Mouse (Mus musculus) lung, adult 2 months (tissue): ENCODE data around the gene Fmnl2. TPM values are rescaled to one million over a fixed set of nuclear protein-coding genes. Genes with fewer than 3 reads are reported as not detected.

Experiments
- DNase-seq: peaks from one replicate; pipeline ENCODE4 v3.0.0; 2022
- H3K4me1 ChIP-seq: fragments of 200-500 bp; 2 replicates; pipeline ENCODE4 v1.6.1; 2011; ENCODE audit warnings: low read length; ENCODE audit not compliant: control insufficient read depth, insufficient read depth
- H3K4me3 ChIP-seq: fragments of 200-500 bp; replicated peaks from 2 replicates; pipeline ENCODE3; 2011; ENCODE audit warnings: low read depth, mild to moderate bottlenecking, control low read depth, low read length; ENCODE audit errors: extremely low read depth
- CTCF ChIP-seq: fragments of 200-500 bp; IDR thresholded peaks from 2 replicates; pipeline ENCODE4 v1.5.1; 2011; ENCODE audit warnings: mild to moderate bottlenecking, low read length, control low read depth; ENCODE audit not compliant: insufficient read depth
- POLR2A ChIP-seq: fragments of 200-500 bp; IDR thresholded peaks from 2 replicates; pipeline ENCODE4 v1.6.1; 2011; ENCODE audit warnings: low read depth, mild to moderate bottlenecking, control low read depth, low read length, borderline replicate concordance; ENCODE audit errors: extremely low read depth
- WGBS: fragments of 180-500 bp; shearing (Covaris S2); methylation state at CpG from one replicate; pipeline ENCODE4 v1.1.7; 2018; 5-methylcytosine and 5-hydroxymethylcytosine counted together
- polyA plus RNA-seq: library from polyadenylated mRNA; depleted of rRNA; stranded (reverse); fragments of >200 nt; gene quantifications from 2 replicates; pipeline ENCODE4 v1.2.3, GENCODE M21; 2012

The Fmnl2 gene
- polyA plus RNA-seq, 1 experiment: 4.8 TPM

- Histone ChIP-seq H3K4me3 (no peak overlapping the region), H3K4me1 (peaks cover 8% of the 10 kb centered on the region; the same call in 1 of the 2 replicates)
- no peak for TF ChIP-seq POLR2A
- TF ChIP-seq CTCF: no peak
- WGBS: 39% methylated on average over 11 of the region's 11 CpGs
- DNase-seq: no peak
These were observed 130.1 kb downstream of the Fmnl2 start for GRCm38 (mm10) chr2:52987637-52988295.

- DNase-seq: no peak
- 51% methylated on average over 4 of the region's 4 CpGs for WGBS
These were observed 131.7 kb downstream of the Fmnl2 start for GRCm38 (mm10) chr2:52989316-52989715.

GRCm38 (mm10) chr2:52990874-52991687, 133.4 kb downstream of the Fmnl2 start:
- peaks cover 8% of the 10 kb centered on the region; the same call in 1 of the 2 replicates for H3K4me1 ChIP-seq
- 0 out of 2 replicates have a peak, but pooled peaks have one; percentile 2 for TF ChIP-seq POLR2A
- TF ChIP-seq CTCF: no peak
- peak overlapping the region; percentile 30 for H3K4me3 ChIP-seq
- WGBS: 38% methylated on average over 9 of the region's 9 CpGs
- no peak for DNase-seq

More at GRCm38 (mm10) chr2:52989316-52989715, 131.7 kb downstream of the Fmnl2 start:
- Histone ChIP-seq H3K4me3 (no peak overlapping the region), H3K4me1 (peaks cover 8% of the 10 kb centered on the region; the same call in 1 of the 2 replicates)
- no peak for TF ChIP-seq CTCF
- TF ChIP-seq POLR2A: no peak

GRCm38 (mm10) chr2:52991688-52992194, 134.1 kb downstream of the Fmnl2 start:
- no peak for DNase-seq
- TF ChIP-seq POLR2A (no peak), CTCF (no peak)

GRCm38 (mm10) chr2:52993241-52993640, 135.6 kb downstream of the Fmnl2 start:
- Histone ChIP-seq H3K4me1 (peaks cover 10% of the 10 kb centered on the region; the same call in 1 of the 2 replicates), H3K4me3 (no peak overlapping the region)
- 84% methylated on average over 7 of the region's 7 CpGs for WGBS
- TF ChIP-seq CTCF (no peak), POLR2A (no peak)
- no peak for DNase-seq

More at GRCm38 (mm10) chr2:52991688-52992194, 134.1 kb downstream of the Fmnl2 start:
- 33% methylated on average over 5 of the region's 5 CpGs for WGBS
- Histone ChIP-seq H3K4me1 (peaks cover 8% of the 10 kb centered on the region; the same call in 1 of the 2 replicates), H3K4me3 (peak overlapping the region; percentile 30)

GRCm38 (mm10) chr2:52994526-52994925, 136.9 kb downstream of the Fmnl2 start:
- WGBS: 37% methylated on average over 9 of the region's 9 CpGs
- DNase-seq: no peak
- no peak overlapping the region for H3K4me3 ChIP-seq
- peaks cover 13% of the 10 kb centered on the region for H3K4me1 ChIP-seq
- no peak for TF ChIP-seq POLR2A
- TF ChIP-seq CTCF: no peak

- TF ChIP-seq POLR2A (no peak), CTCF (no peak)
- Histone ChIP-seq H3K4me1 (peaks cover 7% of the 10 kb centered on the region; the same call in 1 of the 2 replicates), H3K4me3 (no peak overlapping the region)
- DNase-seq: no peak
- WGBS: 59% methylated on average over 15 of the region's 15 CpGs
These were observed 140.5 kb downstream of the Fmnl2 start for GRCm38 (mm10) chr2:52997955-52998750.

GRCm38 (mm10) chr2:52999524-52999969, 141.9 kb downstream of the Fmnl2 start:
- WGBS: 14% methylated on average over 3 of the region's 3 CpGs
- no peak overlapping the region for H3K4me3 ChIP-seq
- peaks cover 7% of the 10 kb centered on the region; the same call in 1 of the 2 replicates for H3K4me1 ChIP-seq
- TF ChIP-seq POLR2A (no peak), CTCF (0 out of 2 replicates have a peak, but pooled peaks have one; percentile 1)
- DNase-seq: no peak

- no peak for TF ChIP-seq CTCF
- no peak for TF ChIP-seq POLR2A
- Histone ChIP-seq H3K4me3 (no peak overlapping the region), H3K4me1 (peaks cover 7% of the 10 kb centered on the region; the same call in 1 of the 2 replicates)
- no peak for DNase-seq
- 74% methylated on average over 3 of the region's 3 CpGs for WGBS
These were observed 142.8 kb downstream of the Fmnl2 start for GRCm38 (mm10) chr2:53000446-53000845.
